Mouse (Mus musculus): ENCODE measurements at regions not wholly inside any gene's neighbourhood (a gene's known extent, or its start where the extent isn't known, plus 50 kb on each side); places are given as distances from the start of the nearest gene placed in this dataset.

DNA sequence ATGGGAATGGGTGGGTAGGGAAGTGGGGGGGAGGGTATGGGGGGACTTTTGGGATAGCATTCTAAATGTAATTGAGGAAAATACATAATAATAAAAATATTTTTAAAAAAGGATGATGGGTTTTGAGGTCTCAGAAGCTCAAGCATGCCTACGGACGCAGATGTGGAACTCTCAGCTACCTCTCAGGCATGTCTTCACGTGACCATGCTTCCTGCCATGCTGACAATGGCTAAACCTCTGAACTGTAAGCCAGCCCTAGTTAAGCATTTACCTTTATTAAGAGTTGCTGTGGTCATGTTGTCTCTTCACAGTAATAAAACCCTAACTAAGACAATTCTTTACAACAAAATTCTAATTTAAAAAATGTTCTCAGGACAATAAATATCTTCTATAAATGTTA, 80.0 kb downstream of the Tex36 start:
- Histone ChIP-seq H3K4me3 (replicated peaks) (no peak overlapping the region), H3K4me2 (replicated peaks) (no peak overlapping the region), H3K9me3 (no peaks in the 10 kb centered on the region), H3K27ac (no peak overlapping the region), H3K27me3 (replicated peaks) (no peaks in the 10 kb centered on the region), H3K4me1 (replicated peaks) (no peaks in the 10 kb centered on the region), H3K36me3 (no peaks in the 10 kb centered on the region), H3K9ac (no peak overlapping the region)
- ATAC-seq = no peak
- 88% methylated on average over 3 of the region's 3 CpGs for WGBS

DNA sequence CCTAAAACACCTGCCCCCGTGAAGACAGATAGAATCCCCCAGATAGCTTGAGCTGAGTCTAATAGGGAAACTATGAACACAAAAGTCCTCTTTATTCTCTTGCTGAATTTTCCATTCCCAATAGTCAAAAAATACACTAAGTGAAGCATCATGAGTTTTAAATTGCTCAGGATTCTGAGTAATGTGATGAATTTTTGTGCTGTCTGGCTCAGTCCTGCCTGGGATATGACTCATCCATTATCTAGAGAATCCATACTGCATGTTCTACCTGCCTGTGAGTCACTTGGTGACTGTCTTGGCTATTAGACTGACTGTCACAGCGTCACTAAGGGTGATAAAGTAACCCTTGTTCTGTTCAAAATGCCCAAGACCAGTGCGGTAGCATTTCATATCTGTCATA, 83.0 kb downstream of the Tex36 start:
- ATAC-seq = no peak
- 78% methylated on average over 3 of the region's 3 CpGs for WGBS

DNA sequence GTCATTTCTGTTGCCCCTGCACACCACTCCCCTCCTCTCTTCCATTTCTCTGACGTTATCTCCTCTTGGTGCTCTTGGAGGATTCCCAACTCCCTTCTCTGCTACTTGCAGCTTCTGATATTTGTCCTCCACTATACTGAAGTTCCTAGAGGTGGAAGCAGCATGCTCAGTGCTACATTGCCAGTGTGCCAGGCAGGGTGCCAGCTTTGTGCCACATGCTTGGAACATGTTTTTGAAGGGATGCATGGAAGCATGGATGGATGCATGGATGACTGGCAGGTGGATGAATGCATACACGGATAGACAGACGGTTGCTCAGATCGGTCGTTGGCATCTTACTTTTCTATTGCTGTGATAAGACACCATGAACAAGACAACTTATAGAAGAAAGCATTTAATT, 84.4 kb downstream of the Tex36 start:
- H3K4me1 ChIP-seq (replicated peaks) = no peaks in the 10 kb centered on the region
- H3K9me3 ChIP-seq = no peaks in the 10 kb centered on the region
- 87% methylated on average over 5 of the region's 5 CpGs for WGBS
- no peak overlapping the region for H3K4me2 ChIP-seq (replicated peaks)
- no peak overlapping the region for H3K4me3 ChIP-seq (replicated peaks)
- no peak overlapping the region for H3K9ac ChIP-seq
- no peaks in the 10 kb centered on the region for H3K27me3 ChIP-seq (replicated peaks)
- no peak overlapping the region for H3K27ac ChIP-seq
- ATAC-seq = no peak
- no peaks in the 10 kb centered on the region for H3K36me3 ChIP-seq

More for the DNA sequence above, 83.0 kb downstream of the Tex36 start:
- H3K27ac ChIP-seq = no peak overlapping the region
- no peaks in the 10 kb centered on the region for H3K4me1 ChIP-seq (replicated peaks)
- no peak overlapping the region for H3K4me3 ChIP-seq (replicated peaks)
- no peaks in the 10 kb centered on the region for H3K9me3 ChIP-seq
- no peaks in the 10 kb centered on the region for H3K27me3 ChIP-seq (replicated peaks)
- H3K4me2 ChIP-seq (replicated peaks) = no peak overlapping the region
- H3K9ac ChIP-seq = no peak overlapping the region
- no peaks in the 10 kb centered on the region for H3K36me3 ChIP-seq

DNA sequence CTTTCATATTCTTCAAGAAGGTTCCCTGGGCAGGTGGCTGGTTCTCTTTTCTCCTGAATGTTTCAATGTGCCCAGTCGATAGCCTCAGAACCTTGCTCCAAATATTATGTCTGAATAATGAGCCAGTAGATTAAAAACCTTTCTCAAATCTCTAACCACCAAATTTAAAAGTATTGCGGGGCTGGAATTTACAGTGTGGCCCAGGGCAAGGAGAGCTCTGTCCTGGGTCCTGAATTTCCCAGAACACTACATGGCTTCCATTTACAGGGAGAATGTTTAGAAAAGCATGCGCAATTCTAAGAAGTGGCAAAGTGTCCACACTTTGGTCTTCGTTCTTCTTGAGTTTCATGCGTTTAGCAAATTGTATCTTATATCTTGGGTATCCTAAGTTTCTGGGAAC, 91.0 kb downstream of the Tex36 start:
- Histone ChIP-seq H3K27ac (no peak overlapping the region), H3K4me1 (replicated peaks) (0 out of 2 replicates have a peak, but pooled peaks cover 3% of the 10 kb centered on the region), H3K9me3 (no peaks in the 10 kb centered on the region), H3K9ac (no peak overlapping the region), H3K4me3 (replicated peaks) (no peak overlapping the region), H3K4me2 (replicated peaks) (no peak overlapping the region), H3K27me3 (replicated peaks) (no peaks in the 10 kb centered on the region), H3K36me3 (no peaks in the 10 kb centered on the region)
- ATAC-seq = no peak
- WGBS = 39% methylated on average over 5 of the region's 5 CpGs

DNA sequence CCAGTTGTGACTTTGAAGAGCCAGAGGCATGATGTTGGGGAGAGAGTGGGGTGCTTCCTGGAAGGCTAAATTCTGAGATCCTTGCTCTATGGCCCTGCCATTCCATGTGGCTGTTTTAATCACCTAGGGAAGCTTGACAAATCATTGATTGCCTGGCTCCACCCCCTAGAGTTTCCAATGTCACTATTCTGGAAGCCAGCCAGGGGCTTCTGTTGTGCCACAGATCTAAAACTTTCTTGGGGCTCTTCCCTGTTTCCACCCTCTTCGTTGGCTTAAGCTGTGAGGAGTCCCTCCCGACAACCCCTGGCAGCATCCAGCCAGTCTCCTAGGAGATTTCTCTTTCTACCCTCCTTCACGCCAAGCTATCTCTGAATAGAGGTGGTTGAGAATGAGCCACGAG, 92.5 kb downstream of the Tex36 start:
- Histone ChIP-seq H3K9me3 (no peaks in the 10 kb centered on the region), H3K4me1 (replicated peaks) (0 out of 2 replicates have a peak, but pooled peaks cover 3% of the 10 kb centered on the region), H3K27ac (no peak overlapping the region), H3K4me2 (replicated peaks) (no peak overlapping the region), H3K4me3 (replicated peaks) (no peak overlapping the region), H3K36me3 (no peaks in the 10 kb centered on the region), H3K27me3 (replicated peaks) (no peaks in the 10 kb centered on the region), H3K9ac (no peak overlapping the region)
- WGBS = 54% methylated on average over 4 of the region's 4 CpGs
- ATAC-seq = no peak

GRCm38 (mm10) chr7:133508370-133509012, 93.5 kb downstream of the Tex36 start:
- Histone ChIP-seq H3K27me3 (replicated peaks) (no peaks in the 10 kb centered on the region), H3K4me2 (replicated peaks) (no peak overlapping the region), H3K9me3 (no peaks in the 10 kb centered on the region), H3K27ac (no peak overlapping the region), H3K4me1 (replicated peaks) (0 out of 2 replicates have a peak, but pooled peaks cover 3% of the 10 kb centered on the region), H3K4me3 (replicated peaks) (no peak overlapping the region), H3K9ac (no peak overlapping the region), H3K36me3 (no peaks in the 10 kb centered on the region)
- 70% methylated on average over 11 of the region's 11 CpGs for WGBS
- no peak for ATAC-seq

- Histone ChIP-seq H3K4me2 (replicated peaks) (no peak overlapping the region), H3K27ac (no peak overlapping the region), H3K4me3 (replicated peaks) (no peak overlapping the region), H3K9me3 (no peaks in the 10 kb centered on the region), H3K4me1 (replicated peaks) (0 out of 2 replicates have a peak, but pooled peaks cover 3% of the 10 kb centered on the region), H3K27me3 (replicated peaks) (no peaks in the 10 kb centered on the region), H3K9ac (no peak overlapping the region), H3K36me3 (no peaks in the 10 kb centered on the region)
- WGBS = 95% methylated on average over 2 of the region's 2 CpGs
- ATAC-seq = no peak
Observed at GRCm38 (mm10) chr7:133505628-133506027, 96.3 kb downstream of the Tex36 start.

DNA sequence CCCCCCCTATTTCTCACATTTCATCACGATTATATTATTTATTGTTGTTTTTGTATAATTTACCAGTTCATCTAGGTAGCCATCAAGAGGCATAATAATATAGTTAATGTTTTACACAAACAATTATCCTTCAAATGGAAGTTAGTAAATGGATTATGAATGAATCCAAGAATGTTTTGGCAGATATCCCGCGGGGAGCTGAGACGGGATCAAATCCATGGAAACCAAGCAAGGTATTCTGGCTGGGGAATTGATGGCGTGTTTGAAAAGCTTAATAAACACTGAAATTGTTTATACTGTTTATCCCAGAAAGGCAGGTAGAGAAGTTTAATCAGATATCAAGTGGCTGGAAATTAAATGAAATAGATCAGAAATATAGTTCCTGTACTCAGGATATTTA, 98.0 kb downstream of the Tex36 start:
- WGBS = 70% methylated on average over 5 of the region's 5 CpGs
- Histone ChIP-seq H3K9ac (no peak overlapping the region), H3K4me3 (replicated peaks) (no peak overlapping the region), H3K9me3 (no peaks in the 10 kb centered on the region), H3K27me3 (replicated peaks) (no peaks in the 10 kb centered on the region), H3K4me1 (replicated peaks) (no peaks in the 10 kb centered on the region), H3K36me3 (no peaks in the 10 kb centered on the region), H3K4me2 (replicated peaks) (no peak overlapping the region), H3K27ac (no peak overlapping the region)
- no peak for ATAC-seq

GRCm38 (mm10) chr7:133502731-133503130, 99.2 kb downstream of the Tex36 start:
- Histone ChIP-seq H3K27me3 (replicated peaks) (no peaks in the 10 kb centered on the region), H3K9ac (no peak overlapping the region), H3K27ac (no peak overlapping the region), H3K4me1 (replicated peaks) (no peaks in the 10 kb centered on the region), H3K9me3 (no peaks in the 10 kb centered on the region), H3K4me2 (replicated peaks) (no peak overlapping the region), H3K4me3 (replicated peaks) (no peak overlapping the region), H3K36me3 (no peaks in the 10 kb centered on the region)
- ATAC-seq = no peak
- WGBS = 59% methylated on average over 4 of the region's 4 CpGs

- Histone ChIP-seq H3K9me3 (no peaks in the 10 kb centered on the region), H3K4me3 (replicated peaks) (no peak overlapping the region), H3K4me2 (replicated peaks) (no peak overlapping the region), H3K27me3 (replicated peaks) (no peaks in the 10 kb centered on the region), H3K27ac (no peak overlapping the region), H3K9ac (no peak overlapping the region), H3K36me3 (no peaks in the 10 kb centered on the region), H3K4me1 (replicated peaks) (0 out of 2 replicates have a peak, but pooled peaks cover 3% of the 10 kb centered on the region)
- ATAC-seq = no peak
- 93% methylated on average over 3 of the region's 3 CpGs for WGBS
Observed at GRCm38 (mm10) chr7:133497551-133497950, 104.4 kb downstream of the Tex36 start.

DNA sequence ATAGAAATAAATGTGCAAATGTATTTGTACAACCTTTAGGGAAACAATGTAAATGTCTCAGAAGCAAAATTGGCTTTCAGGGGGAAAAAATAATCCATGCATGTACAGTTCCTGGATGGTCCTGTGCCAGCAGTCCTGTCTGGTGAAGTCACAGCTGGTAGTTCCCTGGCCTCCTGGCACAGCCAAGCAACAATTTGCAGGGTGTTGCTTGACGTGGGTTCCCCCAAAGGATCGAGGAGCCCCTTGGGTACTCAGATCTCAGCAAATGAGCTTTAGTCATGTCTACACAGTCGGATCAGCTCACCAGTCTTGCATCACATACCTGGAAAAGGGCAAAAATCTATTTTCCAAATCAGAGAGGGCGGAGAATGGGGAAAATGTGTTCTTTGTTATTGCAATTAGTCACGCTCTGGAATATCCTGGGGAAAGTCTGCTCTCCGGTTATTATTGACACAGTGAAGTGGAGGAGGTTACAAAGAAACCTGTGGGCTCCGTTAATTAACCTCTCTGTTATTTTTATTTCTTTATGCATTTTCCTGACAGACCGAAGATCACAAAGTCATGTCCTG, 106.9 kb downstream of the Tex36 start:
- Histone ChIP-seq H3K4me1 (replicated peaks) (0 out of 2 replicates have a peak, but pooled peaks cover 3% of the 10 kb centered on the region), H3K27me3 (replicated peaks) (no peaks in the 10 kb centered on the region), H3K27ac (no peak overlapping the region), H3K4me2 (replicated peaks) (no peak overlapping the region), H3K36me3 (no peaks in the 10 kb centered on the region), H3K9me3 (no peaks in the 10 kb centered on the region), H3K4me3 (replicated peaks) (no peak overlapping the region), H3K9ac (no peak overlapping the region)
- 61% methylated on average over 8 of the region's 8 CpGs for WGBS
- no peak for ATAC-seq

DNA sequence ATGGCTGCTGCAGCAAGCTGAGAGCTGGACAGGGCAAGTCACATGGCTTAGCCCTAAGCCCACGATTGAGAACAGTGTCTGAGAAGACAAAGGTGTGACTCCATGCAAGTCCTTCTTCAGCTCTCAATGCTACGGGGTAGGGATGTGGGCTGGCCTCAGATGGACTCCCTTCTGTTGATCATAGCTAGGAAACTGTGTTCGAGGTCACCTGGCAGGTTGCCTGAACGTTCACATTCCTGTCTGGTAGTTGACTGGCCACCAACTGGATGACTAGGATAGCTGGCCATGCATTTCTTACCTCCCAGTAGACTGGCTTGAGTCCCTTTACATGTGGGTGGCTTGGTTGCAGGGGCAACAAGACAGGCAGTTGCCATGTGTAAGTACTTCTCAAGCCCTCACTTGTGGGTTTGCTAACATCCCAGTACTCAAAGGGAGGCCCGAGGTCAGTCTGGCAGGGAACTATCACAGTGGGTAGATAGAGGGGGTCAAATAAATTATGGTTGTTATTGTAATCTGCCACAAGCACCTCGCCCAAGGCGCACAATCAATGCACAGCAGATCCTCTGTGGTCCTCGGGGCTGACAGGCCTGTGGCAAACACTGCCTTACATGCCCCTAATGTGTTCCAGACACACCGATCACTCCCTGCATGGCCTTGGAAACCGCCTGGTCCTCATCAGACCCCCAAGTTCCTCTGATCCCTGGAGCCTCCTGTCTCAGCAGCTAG, 107.5 kb downstream of the Tex36 start:
- H3K27me3 ChIP-seq (replicated peaks) = no peaks in the 10 kb centered on the region
- no peak overlapping the region for H3K9ac ChIP-seq
- ATAC-seq = no peak
- H3K9me3 ChIP-seq = no peaks in the 10 kb centered on the region
- H3K4me1 ChIP-seq (replicated peaks) = 0 out of 2 replicates have a peak, but pooled peaks cover 3% of the 10 kb centered on the region
- H3K36me3 ChIP-seq = no peaks in the 10 kb centered on the region
- H3K4me2 ChIP-seq (replicated peaks) = no peak overlapping the region
- WGBS = 52% methylated on average over 10 of the region's 10 CpGs
- no peak overlapping the region for H3K4me3 ChIP-seq (replicated peaks)
- H3K27ac ChIP-seq = no peak overlapping the region

Data from intestine, embryonic 15.5 days (tissue).